Mouse (Mus musculus) limb, embryonic 12.5 days (tissue): Measurements from ENCODE around the gene Tbcd. TPM values are rescaled to one million over a fixed set of nuclear protein-coding genes. Genes with fewer than 3 reads are reported as not detected.

ENCODE experiments used
- ATAC-seq: fragments of 200-750 bp; cut with Nextera tagmentation; 2 replicates; pipeline ENCODE4 v1.8.0; 2017; ENCODE audit warnings: low read depth, moderate TSS enrichment; ENCODE audit not compliant: insufficient number of reproducible peaks, insufficient read depth, low FRiP score, low TSS enrichment
- H3K27ac ChIP-seq: fragments of 300-500 bp; sonication (generic); 2 replicates; pipeline ENCODE4 v1.5.1; 2016; ENCODE audit warnings: mild to moderate bottlenecking, moderate library complexity
- H3K27me3 ChIP-seq: fragments of 300-500 bp; sonication (generic); 2 replicates; pipeline ENCODE4 v1.6.1; 2016; ENCODE audit warnings: mild to moderate bottlenecking, moderate library complexity
- H3K36me3 ChIP-seq: fragments of 300-500 bp; sonication (generic); 2 replicates; pipeline ENCODE4 v1.6.1; 2016; ENCODE audit warnings: mild to moderate bottlenecking, moderate library complexity
- H3K4me1 ChIP-seq: fragments of 300-500 bp; sonication (generic); replicated peaks from 2 replicates; pipeline ENCODE4 v1.6.1; 2016
- H3K4me2 ChIP-seq: fragments of 300-500 bp; sonication (generic); 2 replicates; pipeline ENCODE4 v1.6.1; 2016; ENCODE audit warnings: mild to moderate bottlenecking, moderate library complexity
- H3K4me3 ChIP-seq: fragments of 300-500 bp; sonication (generic); replicated peaks from 2 replicates; pipeline ENCODE4 v1.5.1; 2016; ENCODE audit warnings: mild to moderate bottlenecking
- H3K9ac ChIP-seq: fragments of 300-500 bp; sonication (generic); replicated peaks from 2 replicates; pipeline ENCODE4 v1.6.1; 2016; ENCODE audit warnings: mild to moderate bottlenecking, moderate library complexity
- H3K9me3 ChIP-seq: fragments of 300-500 bp; sonication (generic); 2 replicates; pipeline ENCODE4 v1.6.1; 2016; ENCODE audit warnings: mild to moderate bottlenecking, moderate library complexity
- WGBS: fragments of 180-500 bp; shearing (Covaris S2); methylation state at CpG from one replicate; pipeline ENCODE4 v1.1.7; 2016; 5-methylcytosine and 5-hydroxymethylcytosine counted together
- polyA plus RNA-seq: library from polyadenylated mRNA; unstranded; fragments of >200 nt; fragmentation: Nextera tagmentation; extraction: Ambion mirVana; gene quantifications from 2 replicates; pipeline ENCODE4 v1.2.1, GENCODE M21; 2016

The Tbcd gene
- polyA plus RNA-seq, 1 experiment from 2014 or later = 50.7 TPM

GRCm38 (mm10) chr11:121601422-121601821 lies 149.7 kb downstream of the Tbcd start:
- no peaks in the 10 kb centered on the region for H3K27me3 ChIP-seq
- no peak overlapping the region for H3K4me2 ChIP-seq
- H3K4me3 ChIP-seq = no peak overlapping the region
- no peak for ATAC-seq
- peaks cover 65% of the 10 kb centered on the region for H3K36me3 ChIP-seq
- peak overlapping the region; percentile 9 for H3K27ac ChIP-seq
- 59% methylated on average over 3 of the region's 3 CpGs for WGBS
- no peak overlapping the region for H3K9ac ChIP-seq
- no peaks in the 10 kb centered on the region for H3K9me3 ChIP-seq
- peaks cover 21% of the 10 kb centered on the region for H3K4me1 ChIP-seq

- no peak overlapping the region for H3K27ac ChIP-seq
- peaks cover 76% of the 10 kb centered on the region for H3K36me3 ChIP-seq
- ATAC-seq = no peak
- H3K9me3 ChIP-seq = no peaks in the 10 kb centered on the region
- no peaks in the 10 kb centered on the region for H3K4me1 ChIP-seq
- 89% methylated on average over 6 of the region's 6 CpGs for WGBS
- H3K9ac ChIP-seq = no peak overlapping the region
- H3K4me3 ChIP-seq = no peak overlapping the region
- H3K27me3 ChIP-seq = no peaks in the 10 kb centered on the region
- no peak overlapping the region for H3K4me2 ChIP-seq
Observed at GRCm38 (mm10) chr11:121605604-121606003, 153.9 kb downstream of the Tbcd start.

- Histone ChIP-seq H3K27me3 (no peaks in the 10 kb centered on the region), H3K9ac (no peak overlapping the region), H3K27ac (no peak overlapping the region), H3K4me2 (no peak overlapping the region), H3K4me3 (no peak overlapping the region), H3K36me3 (peaks cover 67% of the 10 kb centered on the region), H3K4me1 (no peaks in the 10 kb centered on the region), H3K9me3 (no peaks in the 10 kb centered on the region)
- ATAC-seq = no peak
Observed at GRCm38 (mm10) chr11:121610976-121611375, 159.2 kb downstream of the Tbcd start.

DNA sequence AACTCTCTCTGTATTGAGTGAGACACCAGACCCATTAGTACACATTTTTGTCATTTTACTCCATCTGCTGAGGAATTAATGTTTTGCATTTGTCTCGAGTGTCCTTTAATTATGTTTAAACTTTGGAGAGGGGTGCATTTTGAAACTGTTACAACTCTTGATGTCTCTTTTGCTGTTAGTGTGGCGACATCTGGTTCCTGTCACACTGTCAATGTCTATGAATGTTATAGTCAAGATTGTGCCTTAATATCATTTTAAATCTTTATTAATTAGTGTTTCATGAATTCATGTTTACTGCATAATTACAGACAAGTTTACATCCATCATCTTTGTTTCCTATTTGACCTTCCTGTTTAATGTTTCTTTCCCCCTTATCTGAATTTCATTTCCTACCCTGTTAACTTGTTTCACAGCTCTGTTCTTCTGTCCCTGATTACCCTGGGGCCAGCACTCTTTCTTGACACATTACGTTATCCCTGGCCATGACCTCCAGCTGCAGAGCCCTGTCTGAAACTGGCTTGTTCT lies 164.3 kb downstream of the Tbcd start:
- Histone ChIP-seq H3K4me3 (no peak overlapping the region), H3K27ac (no peak overlapping the region), H3K36me3 (peaks cover 76% of the 10 kb centered on the region), H3K9ac (no peak overlapping the region), H3K27me3 (no peaks in the 10 kb centered on the region), H3K4me2 (no peak overlapping the region), H3K9me3 (no peaks in the 10 kb centered on the region), H3K4me1 (no peaks in the 10 kb centered on the region)
- 74% methylated on average over 3 of the region's 3 CpGs for WGBS
- no peak for ATAC-seq

GRCm38 (mm10) chr11:121616501-121616900 lies 164.8 kb downstream of the Tbcd start:
- Histone ChIP-seq H3K9ac (no peak overlapping the region), H3K4me3 (no peak overlapping the region), H3K27me3 (no peaks in the 10 kb centered on the region), H3K27ac (no peak overlapping the region), H3K4me1 (no peaks in the 10 kb centered on the region), H3K9me3 (no peaks in the 10 kb centered on the region), H3K36me3 (peaks cover 77% of the 10 kb centered on the region), H3K4me2 (no peak overlapping the region)
- no peak for ATAC-seq

DNA sequence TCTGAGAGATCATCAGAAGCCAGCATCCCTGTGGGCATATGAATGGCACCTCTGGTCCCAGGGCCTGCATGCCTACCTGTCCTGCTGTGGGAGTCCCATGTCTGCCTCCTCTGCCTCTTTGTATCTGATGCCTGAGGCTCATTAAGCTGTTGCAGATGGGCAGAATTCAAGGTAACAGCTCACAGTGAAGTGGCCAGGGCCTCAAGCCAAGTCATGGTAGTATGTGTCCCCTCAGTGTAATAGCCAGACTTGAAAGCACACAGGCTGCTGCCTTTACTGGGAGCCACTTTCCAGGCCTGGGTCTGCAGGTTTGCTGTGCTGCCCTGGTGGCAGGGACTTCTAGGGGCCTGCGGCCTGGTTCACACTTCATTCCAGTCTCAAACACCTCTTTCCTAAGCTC lies 165.6 kb downstream of the Tbcd start:
- no peaks in the 10 kb centered on the region for H3K9me3 ChIP-seq
- H3K4me2 ChIP-seq = no peak overlapping the region
- H3K36me3 ChIP-seq = peaks cover 83% of the 10 kb centered on the region
- H3K27me3 ChIP-seq = no peaks in the 10 kb centered on the region
- H3K4me1 ChIP-seq = no peaks in the 10 kb centered on the region
- no peak for ATAC-seq
- H3K27ac ChIP-seq = no peak overlapping the region
- 88% methylated on average over 1 of the region's 1 CpGs for WGBS
- no peak overlapping the region for H3K4me3 ChIP-seq
- no peak overlapping the region for H3K9ac ChIP-seq

GRCm38 (mm10) chr11:121625007-121625406 lies 173.3 kb downstream of the Tbcd start:
- H3K4me3 ChIP-seq = no peak overlapping the region
- H3K27ac ChIP-seq = no peak overlapping the region
- H3K9ac ChIP-seq = no peak overlapping the region
- no peaks in the 10 kb centered on the region for H3K9me3 ChIP-seq
- ATAC-seq = no peak
- H3K4me1 ChIP-seq = no peaks in the 10 kb centered on the region
- H3K27me3 ChIP-seq = no peaks in the 10 kb centered on the region
- 86% methylated on average over 4 of the region's 4 CpGs for WGBS
- H3K36me3 ChIP-seq = peaks cover 61% of the 10 kb centered on the region
- H3K4me2 ChIP-seq = no peak overlapping the region

DNA sequence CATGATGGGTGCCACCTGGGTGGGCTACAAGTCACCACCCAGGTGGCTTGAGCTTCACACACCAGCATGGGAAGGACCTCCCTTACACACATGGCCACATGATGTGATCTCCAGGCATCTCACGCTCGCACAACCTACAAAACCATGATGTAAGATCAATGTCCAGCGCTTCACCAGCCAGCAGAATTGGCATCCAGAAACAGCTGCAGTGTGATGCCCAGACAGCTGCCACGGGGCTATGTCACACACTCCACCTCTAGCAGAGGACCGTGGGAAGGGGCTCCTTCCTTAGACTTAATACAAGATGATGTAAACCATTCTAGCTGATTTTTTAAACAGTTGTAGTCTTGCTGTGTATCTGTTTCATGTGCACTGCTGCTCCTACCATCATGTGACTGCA lies 175.8 kb downstream of the Tbcd start:
- Histone ChIP-seq H3K9ac (no peak overlapping the region), H3K9me3 (no peaks in the 10 kb centered on the region), H3K27ac (no peak overlapping the region), H3K4me1 (no peaks in the 10 kb centered on the region), H3K4me3 (no peak overlapping the region), H3K27me3 (no peaks in the 10 kb centered on the region), H3K36me3 (peaks cover 45% of the 10 kb centered on the region), H3K4me2 (no peak overlapping the region)
- no peak for ATAC-seq
- 89% methylated on average over 5 of the region's 5 CpGs for WGBS

DNA sequence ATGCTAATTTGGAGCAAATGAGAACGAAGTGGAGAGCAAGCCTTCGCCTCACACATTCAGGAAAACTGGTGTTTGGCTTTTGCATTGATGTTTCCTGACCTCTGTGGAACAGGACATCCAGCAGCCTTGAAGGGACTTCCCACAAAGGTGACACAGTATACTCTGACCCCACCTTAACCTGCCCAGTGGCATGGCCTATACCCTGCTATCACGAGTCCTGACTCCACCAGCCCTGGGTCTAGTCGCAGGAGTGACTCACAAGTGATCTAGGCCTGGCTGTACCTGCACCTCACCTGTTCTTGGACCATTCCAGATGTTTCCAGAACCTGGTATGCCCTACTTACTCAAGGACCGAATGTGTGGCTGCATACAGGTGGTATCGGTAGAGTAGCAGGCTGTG lies 177.8 kb downstream of the Tbcd start:
- no peak for ATAC-seq
- Histone ChIP-seq H3K4me2 (no peak overlapping the region), H3K9ac (no peak overlapping the region), H3K4me1 (no peaks in the 10 kb centered on the region), H3K27ac (no peak overlapping the region), H3K9me3 (no peaks in the 10 kb centered on the region), H3K36me3 (peaks cover 32% of the 10 kb centered on the region; the same call in 1 of the 2 replicates), H3K4me3 (no peak overlapping the region), H3K27me3 (no peaks in the 10 kb centered on the region)
- 93% methylated on average over 6 of the region's 6 CpGs for WGBS

DNA sequence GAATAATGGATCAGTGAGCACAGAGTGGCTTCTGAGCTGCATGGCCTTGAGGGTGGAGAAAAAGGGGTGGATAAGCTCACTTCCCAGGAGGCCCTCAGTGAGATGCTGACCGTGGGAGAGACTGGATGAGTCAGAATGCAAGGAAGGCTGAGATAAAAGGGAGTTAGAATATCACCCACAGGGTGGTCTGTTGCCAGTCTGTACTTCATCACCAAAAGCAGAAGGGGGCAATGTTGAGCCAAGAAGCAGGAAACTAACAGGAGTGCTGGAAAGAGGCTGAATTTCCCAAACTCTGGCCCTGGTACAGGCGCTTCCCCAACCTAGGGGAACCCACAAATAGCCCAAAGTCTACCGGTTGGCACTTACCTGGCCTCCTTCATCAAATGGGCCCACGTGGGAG lies 178.7 kb downstream of the Tbcd start:
- no peak for ATAC-seq
- no peaks in the 10 kb centered on the region for H3K27me3 ChIP-seq
- H3K9ac ChIP-seq = no peak overlapping the region
- peaks cover 32% of the 10 kb centered on the region; the same call in 1 of the 2 replicates for H3K36me3 ChIP-seq
- no peak overlapping the region for H3K27ac ChIP-seq
- WGBS = 88% methylated on average over 4 of the region's 4 CpGs
- H3K4me1 ChIP-seq = no peaks in the 10 kb centered on the region
- no peak overlapping the region for H3K4me2 ChIP-seq
- no peak overlapping the region for H3K4me3 ChIP-seq
- no peaks in the 10 kb centered on the region for H3K9me3 ChIP-seq

DNA sequence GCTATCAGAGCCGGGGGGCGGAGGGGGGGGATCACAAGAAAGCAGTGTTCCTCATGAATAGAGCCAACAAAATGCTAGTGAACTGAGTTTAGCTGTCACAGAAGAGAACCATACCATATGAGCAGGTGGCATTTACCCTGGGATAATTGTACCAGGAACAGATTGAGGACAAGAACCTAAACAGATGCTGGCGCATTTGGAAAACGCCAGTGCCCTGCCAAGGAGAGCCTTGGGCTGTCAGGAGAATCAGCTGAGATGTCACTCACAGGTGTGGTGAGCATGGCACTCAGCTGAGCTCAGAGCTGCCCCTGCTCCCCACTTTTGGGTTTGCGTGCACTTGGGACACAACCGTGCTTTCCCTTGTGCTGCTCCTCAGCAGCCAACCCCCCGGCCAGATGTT lies 179.7 kb downstream of the Tbcd start:
- no peak for ATAC-seq
- no peak overlapping the region for H3K27ac ChIP-seq
- H3K4me1 ChIP-seq = no peaks in the 10 kb centered on the region
- H3K9ac ChIP-seq = no peak overlapping the region
- WGBS = 97% methylated on average over 7 of the region's 7 CpGs
- no peaks in the 10 kb centered on the region for H3K9me3 ChIP-seq
- no peaks in the 10 kb centered on the region for H3K27me3 ChIP-seq
- no peak overlapping the region for H3K4me2 ChIP-seq
- no peak overlapping the region for H3K4me3 ChIP-seq
- H3K36me3 ChIP-seq = peaks cover 36% of the 10 kb centered on the region; the same call in 1 of the 2 replicates

- Histone ChIP-seq H3K4me3 (no peak overlapping the region), H3K27ac (no peak overlapping the region), H3K4me1 (no peaks in the 10 kb centered on the region), H3K36me3 (peaks cover 48% of the 10 kb centered on the region), H3K9me3 (no peaks in the 10 kb centered on the region), H3K9ac (no peak overlapping the region), H3K4me2 (no peak overlapping the region), H3K27me3 (no peaks in the 10 kb centered on the region)
- ATAC-seq = no peak
- WGBS = 92% methylated on average over 10 of the region's 10 CpGs
Observed at GRCm38 (mm10) chr11:121636646-121637045, 184.9 kb downstream of the Tbcd start.
